Mouse (Mus musculus): ENCODE results near the gene Gm47995. TPM values are rescaled to one million over a fixed set of nuclear protein-coding genes. Genes with fewer than 3 reads are reported as not detected.

The Gm47995 gene
- polyA plus RNA-seq, 1 experiment from 2014 or later, result not detected

- WGBS, result 63% methylated on average over 7 of the region's 7 CpGs
- Histone ChIP-seq H3K27me3 (ENCODE audit: control insufficient read depth, insufficient read depth, low read length) (no peaks in the 10 kb centered on the region), H3K9ac (ENCODE audit: low read length) (no peak overlapping the region), H3K9me3 (ENCODE audit: control insufficient read depth, low read length) (no peaks in the 10 kb centered on the region), H3K4me1 (replicated peaks; ENCODE audit: control insufficient read depth, insufficient read depth) (no peaks in the 10 kb centered on the region), H3K27ac (replicated peaks) (no peak overlapping the region), H3K36me3 (ENCODE audit: control insufficient read depth, insufficient read depth, low read length) (no peaks in the 10 kb centered on the region), H3K4me2 (replicated peaks; ENCODE audit: low read depth) (no peak overlapping the region), H3K4me3 (ENCODE audit: low read depth, low read length) (no peak overlapping the region)
- DNase-seq (ENCODE audit: low spot score), result no peak
- ATAC-seq (ENCODE audit: low FRiP score, low TSS enrichment), result no peak
- TF ChIP-seq EP300 (optimal IDR thresholded peaks at IDR 0.05), result no peak
- TF ChIP-seq CTCF (IDR thresholded peaks at IDR 0.05; ENCODE audit: low read depth), result no peak
These were observed 41.2 kb upstream of the Gm47995 start for GRCm38 (mm10) chr1:151156777-151157632.

DNA sequence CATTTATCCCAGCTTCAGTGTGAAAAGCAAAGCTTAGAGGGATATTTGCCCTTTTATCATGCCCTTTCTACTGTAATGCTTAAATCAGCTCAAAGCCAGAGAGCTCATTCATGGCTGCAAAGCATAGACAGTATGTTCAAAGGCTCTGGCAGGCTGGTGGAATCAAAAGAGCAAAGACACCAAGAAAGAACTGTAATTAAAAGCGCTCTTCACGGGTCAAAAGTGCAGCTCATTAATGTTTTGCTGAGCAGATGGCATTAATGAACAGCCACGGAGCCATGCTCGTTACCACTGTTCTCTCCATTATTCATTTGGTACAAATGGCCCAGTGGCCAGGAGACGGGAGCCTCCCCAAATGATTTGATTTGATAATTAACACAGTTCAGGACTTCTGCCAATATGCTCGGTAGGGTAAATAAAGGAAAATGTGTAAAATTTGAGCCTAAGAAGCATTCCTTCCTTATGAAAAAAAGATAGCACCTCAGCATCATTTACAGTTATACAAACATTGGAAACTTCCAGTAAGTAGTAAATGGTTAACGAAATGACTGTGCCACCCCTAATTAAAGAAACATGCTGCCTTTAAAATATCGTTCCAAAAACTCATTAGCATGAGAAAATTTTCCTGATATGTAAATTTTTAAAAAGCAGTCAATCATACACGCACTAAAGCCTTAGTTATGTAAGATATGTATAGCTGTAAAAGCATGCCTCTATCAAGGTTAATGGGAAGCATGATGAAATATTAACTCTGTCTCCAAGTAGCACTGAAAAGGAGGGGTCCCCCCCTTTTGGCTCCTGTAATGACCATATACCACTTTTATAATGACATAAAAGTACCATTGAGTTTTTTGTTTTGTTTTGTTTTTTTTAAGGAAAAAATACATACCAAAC, 40.0 kb upstream of the Gm47995 start:
- ATAC-seq (ENCODE audit: low FRiP score, low TSS enrichment), result no peak
- Histone ChIP-seq H3K36me3 (ENCODE audit: control insufficient read depth, insufficient read depth, low read length) (no peaks in the 10 kb centered on the region), H3K27ac (replicated peaks) (no peak overlapping the region), H3K4me2 (replicated peaks; ENCODE audit: low read depth) (no peak overlapping the region), H3K9ac (ENCODE audit: low read length) (no peak overlapping the region), H3K4me3 (ENCODE audit: low read depth, low read length) (no peak overlapping the region), H3K9me3 (ENCODE audit: control insufficient read depth, low read length) (no peaks in the 10 kb centered on the region), H3K27me3 (ENCODE audit: control insufficient read depth, insufficient read depth, low read length) (no peaks in the 10 kb centered on the region), H3K4me1 (replicated peaks; ENCODE audit: control insufficient read depth, insufficient read depth) (no peaks in the 10 kb centered on the region)
- no peak for TF ChIP-seq CTCF (IDR thresholded peaks at IDR 0.05; ENCODE audit: low read depth)
- TF ChIP-seq EP300 (optimal IDR thresholded peaks at IDR 0.05), result no peak
- 68% methylated on average over 9 of the region's 9 CpGs for WGBS
- no peak for DNase-seq (ENCODE audit: low spot score)

DNA sequence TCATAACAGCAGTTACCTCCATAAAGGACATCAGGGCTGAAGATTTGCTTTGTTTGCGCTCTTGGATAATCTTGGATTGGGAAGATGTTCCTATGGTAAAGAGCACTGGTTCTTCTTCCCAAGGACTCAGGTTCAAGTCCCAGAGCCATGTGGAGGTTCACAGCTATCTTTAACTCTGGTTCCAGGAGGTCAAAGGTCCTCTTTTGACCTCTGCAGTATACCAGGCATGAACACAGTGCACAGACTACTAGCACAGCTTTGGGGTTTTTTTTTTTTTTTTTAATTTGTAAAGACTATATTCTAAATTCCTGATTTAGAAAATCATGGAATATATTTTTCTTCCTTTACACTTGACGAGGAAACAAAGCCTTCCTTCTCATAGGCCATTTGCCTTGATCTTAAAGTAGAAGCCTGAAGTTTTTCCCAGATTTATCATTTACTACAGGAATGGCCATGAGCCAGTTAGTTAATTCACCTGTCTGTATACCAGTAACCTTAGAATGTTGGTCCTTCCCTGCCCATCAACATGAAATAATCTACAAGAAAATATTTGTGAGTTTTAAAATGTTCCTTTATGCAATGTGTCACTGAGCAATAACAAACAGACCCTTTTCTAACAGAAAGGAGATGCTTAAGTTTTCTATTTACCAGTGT, 39.3 kb upstream of the Gm47995 start:
- Histone ChIP-seq H3K4me1 (replicated peaks; ENCODE audit: control insufficient read depth, insufficient read depth) (no peaks in the 10 kb centered on the region), H3K4me2 (replicated peaks; ENCODE audit: low read depth) (no peak overlapping the region), H3K9ac (ENCODE audit: low read length) (no peak overlapping the region), H3K36me3 (ENCODE audit: control insufficient read depth, insufficient read depth, low read length) (no peaks in the 10 kb centered on the region), H3K27ac (replicated peaks) (no peak overlapping the region), H3K4me3 (ENCODE audit: low read depth, low read length) (no peak overlapping the region), H3K9me3 (ENCODE audit: control insufficient read depth, low read length) (no peaks in the 10 kb centered on the region), H3K27me3 (ENCODE audit: control insufficient read depth, insufficient read depth, low read length) (no peaks in the 10 kb centered on the region)
- ATAC-seq (ENCODE audit: low FRiP score, low TSS enrichment) (no peak), DNase-seq (ENCODE audit: low spot score) (no peak)
- 88% methylated on average over 2 of the region's 2 CpGs for WGBS
- TF ChIP-seq CTCF (IDR thresholded peaks at IDR 0.05; ENCODE audit: low read depth) (no peak), EP300 (optimal IDR thresholded peaks at IDR 0.05) (no peak)

GRCm38 (mm10) chr1:151166031-151166430, 32.2 kb upstream of the Gm47995 start:
- Histone ChIP-seq H3K9ac (ENCODE audit: low read length) (no peak overlapping the region), H3K27me3 (ENCODE audit: control insufficient read depth, insufficient read depth, low read length) (no peaks in the 10 kb centered on the region), H3K4me1 (replicated peaks; ENCODE audit: control insufficient read depth, insufficient read depth) (0 out of 2 replicates have a peak, but pooled peaks cover 3% of the 10 kb centered on the region), H3K4me3 (ENCODE audit: low read depth, low read length) (no peak overlapping the region), H3K9me3 (ENCODE audit: control insufficient read depth, low read length) (no peaks in the 10 kb centered on the region), H3K27ac (replicated peaks) (no peak overlapping the region), H3K4me2 (replicated peaks; ENCODE audit: low read depth) (no peak overlapping the region), H3K36me3 (ENCODE audit: control insufficient read depth, insufficient read depth, low read length) (no peaks in the 10 kb centered on the region)
- 41% methylated on average over 8 of the region's 8 CpGs for WGBS
- TF ChIP-seq EP300 (optimal IDR thresholded peaks at IDR 0.05) (no peak), CTCF (IDR thresholded peaks at IDR 0.05; ENCODE audit: low read depth) (no peak)
- ATAC-seq (ENCODE audit: low FRiP score, low TSS enrichment), result no peak
- DNase-seq (ENCODE audit: low spot score), result no peak

DNA sequence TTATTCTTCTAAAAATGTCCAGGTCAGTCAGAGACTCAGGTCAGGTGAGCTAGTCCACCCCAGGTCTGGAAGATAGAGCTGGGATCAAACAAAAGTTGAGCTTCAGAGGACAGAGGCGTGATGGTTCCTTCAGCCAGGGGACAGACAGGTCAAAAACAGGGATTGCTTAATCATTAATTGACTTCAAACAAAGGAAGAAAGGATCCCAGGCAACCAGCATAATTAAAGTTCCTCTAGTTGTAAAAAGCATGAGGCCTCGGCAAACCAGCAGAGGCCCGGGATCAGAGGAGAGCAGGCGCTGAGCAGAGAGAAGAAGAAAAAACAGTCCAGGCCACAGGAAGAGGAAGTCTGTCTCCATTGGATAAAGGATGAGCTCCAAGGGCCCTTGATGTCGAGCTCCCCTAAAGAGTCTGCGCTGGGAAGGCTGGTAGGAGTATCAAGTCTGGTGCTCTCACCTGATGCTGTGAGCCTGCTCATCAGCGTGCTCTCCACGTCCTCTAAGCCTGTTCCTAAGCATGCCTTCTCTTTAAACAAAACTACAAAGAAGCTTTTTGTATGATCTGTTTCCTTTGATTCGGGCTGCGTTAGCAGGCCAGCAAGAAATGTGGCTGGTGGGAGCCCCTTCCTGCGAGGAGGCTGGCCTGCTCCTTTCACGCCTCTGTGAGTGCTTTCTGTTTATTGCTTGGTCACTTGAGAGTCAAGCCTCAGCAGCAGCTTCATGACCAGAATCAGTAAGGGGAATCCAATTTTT, 30.8 kb upstream of the Gm47995 start:
- H3K9ac ChIP-seq (ENCODE audit: low read length), result no peak overlapping the region
- ATAC-seq (ENCODE audit: low FRiP score, low TSS enrichment) (no peak), DNase-seq (ENCODE audit: low spot score) (no peak)
- no peaks in the 10 kb centered on the region for H3K9me3 ChIP-seq (ENCODE audit: control insufficient read depth, low read length)
- WGBS, result 38% methylated on average over 12 of the region's 12 CpGs
- H3K4me1 ChIP-seq (replicated peaks; ENCODE audit: control insufficient read depth, insufficient read depth), result 0 out of 2 replicates have a peak, but pooled peaks cover 3% of the 10 kb centered on the region
- H3K4me2 ChIP-seq (replicated peaks; ENCODE audit: low read depth), result no peak overlapping the region
- H3K4me3 ChIP-seq (ENCODE audit: low read depth, low read length), result no peak overlapping the region
- TF ChIP-seq EP300 (optimal IDR thresholded peaks at IDR 0.05) (no peak), CTCF (IDR thresholded peaks at IDR 0.05; ENCODE audit: low read depth) (no peak)
- H3K27ac ChIP-seq (replicated peaks), result no peak overlapping the region
- no peaks in the 10 kb centered on the region for H3K27me3 ChIP-seq (ENCODE audit: control insufficient read depth, insufficient read depth, low read length)
- H3K36me3 ChIP-seq (ENCODE audit: control insufficient read depth, insufficient read depth, low read length), result no peaks in the 10 kb centered on the region
